Mouse (Mus musculus) thymus, postnatal 4 days (tissue): ENCODE results near the gene Adgrg3.

Experiments used
- DNase-seq: peaks from one replicate; pipeline ENCODE4 v3.0.0; 2021

The Adgrg3 gene

GRCm38 (mm10) chr8:95028391-95028790 is 10.9 kb downstream of the Adgrg3 start:
- peak; percentile 70 for DNase-seq

- DNase-seq: no peak
Observed at GRCm38 (mm10) chr8:95037106-95037925, 19.8 kb downstream of the Adgrg3 start.

- DNase-seq: no peak
Observed at GRCm38 (mm10) chr8:95041883-95042784, 24.6 kb downstream of the Adgrg3 start.

- DNase-seq: no peak
Observed at GRCm38 (mm10) chr8:95044811-95045210, 27.3 kb downstream of the Adgrg3 start.

- no peak for DNase-seq
Observed at GRCm38 (mm10) chr8:95046982-95047381, 29.5 kb downstream of the Adgrg3 start.

- DNase-seq: peak; percentile 30
Observed at GRCm38 (mm10) chr8:95047884-95048680, 30.6 kb downstream of the Adgrg3 start.

GRCm38 (mm10) chr8:95049636-95050035 is 32.1 kb downstream of the Adgrg3 start:
- no peak for DNase-seq

- no peak for DNase-seq
Observed at GRCm38 (mm10) chr8:95054438-95054837, 36.9 kb downstream of the Adgrg3 start.

- no peak for DNase-seq
Observed at GRCm38 (mm10) chr8:95054927-95055510, 37.5 kb downstream of the Adgrg3 start, which contains the start of gene Drc7. Gene Drc7 (plus strand): TSS chr8:95055103.

GRCm38 (mm10) chr8:95056414-95056813 is 38.9 kb downstream of the Adgrg3 start:
- DNase-seq: no peak

- no peak for DNase-seq
Observed at GRCm38 (mm10) chr8:95058661-95059060, 41.2 kb downstream of the Adgrg3 start.

- no peak for DNase-seq
Observed at GRCm38 (mm10) chr8:95059812-95060533, 42.5 kb downstream of the Adgrg3 start.

GRCm38 (mm10) chr8:95064531-95064930 is 47.0 kb downstream of the Adgrg3 start:
- DNase-seq: no peak

- peak; percentile 92 for DNase-seq
Observed at GRCm38 (mm10) chr8:95067582-95067981, 50.1 kb downstream of the Adgrg3 start.

GRCm38 (mm10) chr8:95075504-95075903 is 58.0 kb downstream of the Adgrg3 start:
- DNase-seq: no peak

- DNase-seq: no peak
Observed at GRCm38 (mm10) chr8:95076151-95076550, 58.7 kb downstream of the Adgrg3 start.

GRCm38 (mm10) chr8:95078055-95078454 is 60.6 kb downstream of the Adgrg3 start:
- DNase-seq: no peak

- DNase-seq: no peak
Observed at GRCm38 (mm10) chr8:95079305-95079704, 61.8 kb downstream of the Adgrg3 start.

- DNase-seq: peak; percentile 97
Observed at GRCm38 (mm10) chr8:95080381-95081341, 63.2 kb downstream of the Adgrg3 start, which contains the start of gene Katnb1. Gene Katnb1 (plus strand): TSS chr8:95081186.

GRCm38 (mm10) chr8:95081650-95082049 is 64.2 kb downstream of the Adgrg3 start:
- peak; percentile 36 for DNase-seq
